Mouse (Mus musculus): ENCODE measurements around the gene Spag9. TPM values are rescaled to one million over a fixed set of nuclear protein-coding genes. Genes with fewer than 3 reads are reported as not detected.
"Not testable (repeated sequence)": the region's sequence is repeated elsewhere in the genome, so short reads cannot be mapped to it uniquely, and the experiment has no call there.

Gene Spag9
- polyA plus RNA-seq, 1 experiment from 2014 or later: 19.6 TPM

GRCm38 (mm10) chr11:94032084-94032483 is 36.2 kb downstream of the Spag9 start:
- WGBS (ENCODE audit: insufficient replicate concordance): 57% methylated on average over 4 of the region's 4 CpGs
- no peak overlapping the region for H3K4me2 ChIP-seq
- no peak overlapping the region for H3K9ac ChIP-seq
- H3K9me3 ChIP-seq (replicated peaks): no peaks in the 10 kb centered on the region
- H3K36me3 ChIP-seq: peaks cover 2% of the 10 kb centered on the region; the same call in 1 of the 2 replicates
- peaks cover 27% of the 10 kb centered on the region for H3K4me1 ChIP-seq
- H3K27ac ChIP-seq: no peak overlapping the region
- ATAC-seq: no peak
- H3K27me3 ChIP-seq (replicated peaks): no peaks in the 10 kb centered on the region
- H3K4me3 ChIP-seq: no peak overlapping the region

GRCm38 (mm10) chr11:94032971-94033370 is 37.1 kb downstream of the Spag9 start:
- H3K36me3 ChIP-seq: peaks cover 7% of the 10 kb centered on the region; the same call in 1 of the 2 replicates
- H3K9me3 ChIP-seq (replicated peaks): no peaks in the 10 kb centered on the region
- H3K4me1 ChIP-seq: peaks cover 27% of the 10 kb centered on the region
- 49% methylated on average over 2 of the region's 2 CpGs for WGBS (ENCODE audit: insufficient replicate concordance)
- H3K4me2 ChIP-seq: no peak overlapping the region
- no peaks in the 10 kb centered on the region for H3K27me3 ChIP-seq (replicated peaks)
- no peak for ATAC-seq
- no peak overlapping the region for H3K27ac ChIP-seq
- no peak overlapping the region for H3K9ac ChIP-seq
- H3K4me3 ChIP-seq: no peak overlapping the region

- no peaks in the 10 kb centered on the region for H3K27me3 ChIP-seq (replicated peaks)
- H3K9ac ChIP-seq: no peak overlapping the region
- H3K9me3 ChIP-seq (replicated peaks): no peaks in the 10 kb centered on the region
- 50% methylated on average over 2 of the region's 2 CpGs for WGBS (ENCODE audit: insufficient replicate concordance)
- no peak overlapping the region for H3K4me2 ChIP-seq
- H3K27ac ChIP-seq: no peak overlapping the region
- peaks cover 7% of the 10 kb centered on the region; the same call in 1 of the 2 replicates for H3K36me3 ChIP-seq
- H3K4me3 ChIP-seq: no peak overlapping the region
- no peak for ATAC-seq
- H3K4me1 ChIP-seq: peaks cover 14% of the 10 kb centered on the region; the same call in 1 of the 2 replicates
Measured at GRCm38 (mm10) chr11:94035974-94036373, 40.1 kb downstream of the Spag9 start.

GRCm38 (mm10) chr11:94041475-94041874 is 45.6 kb downstream of the Spag9 start:
- no peak overlapping the region for H3K27ac ChIP-seq
- H3K4me1 ChIP-seq: no peaks in the 10 kb centered on the region
- no peak overlapping the region for H3K4me3 ChIP-seq
- WGBS (ENCODE audit: insufficient replicate concordance): 81% methylated on average over 1 of the region's 1 CpGs
- H3K36me3 ChIP-seq: peaks cover 5% of the 10 kb centered on the region; the same call in 1 of the 2 replicates
- H3K9ac ChIP-seq: no peak overlapping the region
- H3K4me2 ChIP-seq: no peak overlapping the region
- no peaks in the 10 kb centered on the region for H3K9me3 ChIP-seq (replicated peaks)
- no peak for ATAC-seq
- H3K27me3 ChIP-seq (replicated peaks): no peaks in the 10 kb centered on the region

- not testable (repeated sequence) for H3K36me3 ChIP-seq; H3K9me3 ChIP-seq (replicated peaks); H3K9ac ChIP-seq; H3K4me2 ChIP-seq; H3K4me1 ChIP-seq; ATAC-seq; H3K4me3 ChIP-seq; H3K27me3 ChIP-seq (replicated peaks); H3K27ac ChIP-seq
- WGBS (ENCODE audit: insufficient replicate concordance): 82% methylated on average over 1 of the region's 1 CpGs
Measured at GRCm38 (mm10) chr11:94042301-94042700, 46.4 kb downstream of the Spag9 start.

- WGBS (ENCODE audit: insufficient replicate concordance): 46% methylated on average over 22 of the region's 22 CpGs
- Histone ChIP-seq H3K4me2 (peak overlapping the region; percentile 52), H3K36me3 (peaks cover 17% of the 10 kb centered on the region), H3K9ac (no peak overlapping the region), H3K9me3 (replicated peaks) (no peaks in the 10 kb centered on the region), H3K4me1 (no peaks in the 10 kb centered on the region), H3K27ac (no peak overlapping the region), H3K27me3 (replicated peaks) (no peaks in the 10 kb centered on the region), H3K4me3 (peak overlapping the region; percentile 36)
- peak; percentile 71 for ATAC-seq
Measured at GRCm38 (mm10) chr11:94043998-94044985, 48.4 kb downstream of the Spag9 start.

GRCm38 (mm10) chr11:94045016-94045415 is 49.1 kb downstream of the Spag9 start:
- H3K9me3 ChIP-seq (replicated peaks): no peaks in the 10 kb centered on the region
- H3K9ac ChIP-seq: no peak overlapping the region
- peaks cover 22% of the 10 kb centered on the region for H3K36me3 ChIP-seq
- H3K27ac ChIP-seq: no peak overlapping the region
- no peak overlapping the region for H3K4me3 ChIP-seq
- H3K4me2 ChIP-seq: no peak overlapping the region
- H3K27me3 ChIP-seq (replicated peaks): no peaks in the 10 kb centered on the region
- ATAC-seq: no peak
- 55% methylated on average over 4 of the region's 4 CpGs for WGBS (ENCODE audit: insufficient replicate concordance)
- no peaks in the 10 kb centered on the region for H3K4me1 ChIP-seq

GRCm38 (mm10) chr11:94047288-94047687 is 51.4 kb downstream of the Spag9 start:
- H3K9me3 ChIP-seq (replicated peaks): no peaks in the 10 kb centered on the region
- no peak overlapping the region for H3K9ac ChIP-seq
- no peak for ATAC-seq
- H3K4me2 ChIP-seq: no peak overlapping the region
- H3K36me3 ChIP-seq: peaks cover 22% of the 10 kb centered on the region
- no peaks in the 10 kb centered on the region for H3K27me3 ChIP-seq (replicated peaks)
- H3K4me1 ChIP-seq: no peaks in the 10 kb centered on the region
- no peak overlapping the region for H3K4me3 ChIP-seq
- 75% methylated on average over 2 of the region's 2 CpGs for WGBS (ENCODE audit: insufficient replicate concordance)
- no peak overlapping the region for H3K27ac ChIP-seq

GRCm38 (mm10) chr11:94054176-94054575 is 58.3 kb downstream of the Spag9 start:
- Histone ChIP-seq H3K4me2 (no peak overlapping the region), H3K9me3 (replicated peaks) (no peaks in the 10 kb centered on the region), H3K4me1 (peaks cover 3% of the 10 kb centered on the region; the same call in 1 of the 2 replicates), H3K4me3 (no peak overlapping the region), H3K27me3 (replicated peaks) (no peaks in the 10 kb centered on the region), H3K36me3 (peaks cover 14% of the 10 kb centered on the region), H3K9ac (no peak overlapping the region), H3K27ac (no peak overlapping the region)
- WGBS (ENCODE audit: insufficient replicate concordance): 72% methylated on average over 3 of the region's 3 CpGs
- ATAC-seq: no peak

- H3K4me1 ChIP-seq: peaks cover 6% of the 10 kb centered on the region; the same call in 1 of the 2 replicates
- H3K4me2 ChIP-seq: no peak overlapping the region
- 79% methylated on average over 3 of the region's 3 CpGs for WGBS (ENCODE audit: insufficient replicate concordance)
- H3K27me3 ChIP-seq (replicated peaks): no peaks in the 10 kb centered on the region
- H3K9me3 ChIP-seq (replicated peaks): no peaks in the 10 kb centered on the region
- ATAC-seq: no peak
- peaks cover 12% of the 10 kb centered on the region for H3K36me3 ChIP-seq
- no peak overlapping the region for H3K4me3 ChIP-seq
- no peak overlapping the region for H3K9ac ChIP-seq
- H3K27ac ChIP-seq: no peak overlapping the region
Measured at GRCm38 (mm10) chr11:94054901-94055300, 59.0 kb downstream of the Spag9 start.

- Histone ChIP-seq H3K9me3 (replicated peaks) (no peaks in the 10 kb centered on the region), H3K4me2 (no peak overlapping the region), H3K27me3 (replicated peaks) (no peaks in the 10 kb centered on the region), H3K36me3 (peaks cover 31% of the 10 kb centered on the region), H3K9ac (no peak overlapping the region), H3K4me3 (no peak overlapping the region), H3K4me1 (peaks cover 5% of the 10 kb centered on the region; the same call in 1 of the 2 replicates), H3K27ac (no peak overlapping the region)
- ATAC-seq: no peak
- 85% methylated on average over 5 of the region's 5 CpGs for WGBS (ENCODE audit: insufficient replicate concordance)
Measured at GRCm38 (mm10) chr11:94063941-94064340, 68.0 kb downstream of the Spag9 start.

- Histone ChIP-seq H3K36me3 (peaks cover 38% of the 10 kb centered on the region), H3K4me3 (no peak overlapping the region), H3K4me2 (no peak overlapping the region), H3K4me1 (no peaks in the 10 kb centered on the region), H3K9ac (no peak overlapping the region), H3K9me3 (replicated peaks) (no peaks in the 10 kb centered on the region), H3K27ac (no peak overlapping the region), H3K27me3 (replicated peaks) (no peaks in the 10 kb centered on the region)
- no peak for ATAC-seq
- 20% methylated on average over 2 of the region's 2 CpGs for WGBS (ENCODE audit: insufficient replicate concordance)
Measured at GRCm38 (mm10) chr11:94070455-94070854, 74.6 kb downstream of the Spag9 start.
